Comparison of ENCODE assay signal across 8 mouse cellular contexts in the genomic region with DNA sequence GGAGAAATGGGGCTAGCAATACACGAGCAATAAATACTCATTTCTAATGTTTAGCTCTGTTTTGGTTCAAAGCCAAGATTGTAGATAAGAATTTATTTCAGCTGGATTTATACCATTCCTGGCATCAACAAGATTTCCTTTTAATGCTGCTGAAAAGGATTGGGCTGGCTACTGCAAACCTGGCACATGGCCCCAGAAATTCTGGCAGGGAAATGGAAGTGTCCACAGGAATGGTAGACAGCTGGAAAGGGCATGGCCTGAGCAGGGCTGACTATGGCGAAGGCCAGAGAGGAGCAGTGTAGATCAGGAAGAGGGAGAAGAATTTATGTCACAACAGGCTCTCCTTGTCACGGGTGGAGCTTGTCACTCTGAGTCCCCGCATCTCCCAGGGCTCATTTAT. TPM values are rescaled to one million over a fixed set of nuclear protein-coding genes. Genes with fewer than 3 reads are reported as not detected.
A peak's percentile ranks its signal among the peaks of the same experiment; 100 is the strongest.
DNase-seq lines count a peak whose midpoint lies in the region; ATAC-seq lines count a peak whose summit lies in the region.

No protein-coding gene starts in this region.

- no peak overlapping the region for H3K4me3 ChIP-seq in forebrain, embryonic 14.5 days (ENCODE audit: low read depth, low read length)
- no peak overlapping the region for H3K4me3 ChIP-seq in forebrain, embryonic 11.5 days (ENCODE audit: low read depth, low read length)
- H3K4me3 ChIP-seq in liver, embryonic 11.5 days (ENCODE audit: low read depth, low read length) = no peak overlapping the region

- H3K9me3 ChIP-seq in forebrain, embryonic 14.5 days (replicated peaks; ENCODE audit: control insufficient read depth, low read length) = no peaks in the 10 kb centered on the region
- H3K9me3 ChIP-seq in forebrain, embryonic 11.5 days (ENCODE audit: control insufficient read depth, low read length) = no peaks in the 10 kb centered on the region
- no peaks in the 10 kb centered on the region for H3K9me3 ChIP-seq in liver, embryonic 11.5 days (ENCODE audit: control insufficient read depth, low read length)

- H3K36me3 ChIP-seq in forebrain, embryonic 14.5 days (ENCODE audit: control insufficient read depth, insufficient read depth, low read length) = no peaks in the 10 kb centered on the region
- no peaks in the 10 kb centered on the region for H3K36me3 ChIP-seq in forebrain, embryonic 11.5 days (ENCODE audit: control insufficient read depth, insufficient read depth, low read length)
- H3K36me3 ChIP-seq in liver, embryonic 11.5 days (ENCODE audit: control insufficient read depth, insufficient read depth, low read length) = no peaks in the 10 kb centered on the region

- no peak overlapping the region for H3K4me2 ChIP-seq in forebrain, embryonic 14.5 days (ENCODE audit: low read length)
- no peak overlapping the region for H3K4me2 ChIP-seq in forebrain, embryonic 11.5 days (ENCODE audit: low read depth, low read length, severe bottlenecking)
- no peak overlapping the region for H3K4me2 ChIP-seq in liver, embryonic 11.5 days

- H3K27ac ChIP-seq in forebrain, embryonic 14.5 days (ENCODE audit: low read depth, low read length) = no peak overlapping the region
- no peak overlapping the region for H3K27ac ChIP-seq in forebrain, embryonic 11.5 days (ENCODE audit: low read depth, low read length)
- no peak overlapping the region for H3K27ac ChIP-seq in liver, embryonic 11.5 days (ENCODE audit: low read depth, low read length)

- no peak overlapping the region for H3K9ac ChIP-seq in forebrain, embryonic 14.5 days (ENCODE audit: low read length)
- H3K9ac ChIP-seq in forebrain, embryonic 11.5 days (ENCODE audit: low read length) = no peak overlapping the region
- no peak overlapping the region for H3K9ac ChIP-seq in liver, embryonic 11.5 days (ENCODE audit: low read depth, low read length)

- H3K27me3 ChIP-seq in forebrain, embryonic 14.5 days (replicated peaks; ENCODE audit: control insufficient read depth, insufficient read depth, low read length) = no peaks in the 10 kb centered on the region
- no peaks in the 10 kb centered on the region for H3K27me3 ChIP-seq in forebrain, embryonic 11.5 days (ENCODE audit: control insufficient read depth, insufficient read depth, low read length)
- H3K27me3 ChIP-seq in liver, embryonic 11.5 days (replicated peaks; ENCODE audit: control insufficient read depth, insufficient read depth, low read length) = 0 out of 2 replicates have a peak, but pooled peaks cover 3% of the 10 kb centered on the region

- peak; percentile 41 for DNase-seq in forebrain, embryonic 14.5 days (ENCODE audit: low spot score)
- DNase-seq in forebrain, embryonic 11.5 days (ENCODE audit: low spot score) = no peak
- peak; percentile 95 for DNase-seq in 3T3-L1 (ENCODE audit: low read depth, low spot score)
- peak; percentile 48 for DNase-seq in heart, adult 8-10 months (ENCODE audit: low spot score)
- DNase-seq in lung, adult 18-20 months = peak; percentile 62 to 68
- DNase-seq in liver, embryonic 11.5 days (ENCODE audit: low spot score) = no peak
- DNase-seq in layer of hippocampus, postnatal 14 days (ENCODE audit: low spot score in 2 of 2) = no peak
- no peak for DNase-seq in spleen, adult 12 weeks (ENCODE audit: low spot score)

- 77% methylated on average over 4 of the region's 4 CpGs for WGBS in forebrain, embryonic 14.5 days
- 82% methylated on average over 4 of the region's 4 CpGs for WGBS in forebrain, embryonic 11.5 days
- WGBS in liver, embryonic 11.5 days = 69% methylated on average over 4 of the region's 4 CpGs

- H3K4me1 ChIP-seq in forebrain, embryonic 14.5 days (ENCODE audit: control insufficient read depth, insufficient read depth, low read length) = no peaks in the 10 kb centered on the region
- no peaks in the 10 kb centered on the region for H3K4me1 ChIP-seq in forebrain, embryonic 11.5 days (replicated peaks; ENCODE audit: control insufficient read depth, insufficient read depth, low read length)
- H3K4me1 ChIP-seq in liver, embryonic 11.5 days (replicated peaks; ENCODE audit: control insufficient read depth, insufficient read depth, low read length) = no peaks in the 10 kb centered on the region

- no peak for ATAC-seq in forebrain, embryonic 14.5 days
- ATAC-seq in forebrain, embryonic 11.5 days (replicated peaks; ENCODE audit: low FRiP score) = no peak
- no peak for ATAC-seq in liver, embryonic 11.5 days (replicated peaks; ENCODE audit: low FRiP score)

RNA-seq across cellular contexts. Expression of gene Cracr2a, which starts 14.5 kb away (rescaled TPM):
- 0.06 and 0.27 TPM in 2 replicates for polyA plus RNA-seq in forebrain, embryonic 14.5 days (2014; fragmentation: Nextera tagmentation; extraction: Ambion mirVana)
- 0.99 and 1.2 TPM in 2 replicates for polyA plus RNA-seq in forebrain, embryonic 11.5 days (2014; fragmentation: Nextera tagmentation; extraction: Ambion mirVana)
- 1 to 10 TPM in 3 of 4 experiments, under 1 TPM in 1; 0.35 to 3.4 (median 2.4) TPM for total RNA-seq in heart, adult 8-10 months (2022)
- polyA plus RNA-seq in liver, embryonic 11.5 days (2014; fragmentation: Nextera tagmentation; extraction: Ambion mirVana) = 1.8 TPM in 2 replicates
- 1 to 10 TPM; 1.3 to 1.6 TPM for total RNA-seq in layer of hippocampus, postnatal 14 days (2021)

Comparison
In these comparisons a context has a peak if more than half of its experiments do, and no peak if none do; other contexts are left out.
1. DNase-seq: peak in forebrain, embryonic 14.5 days (single experiment), 3T3-L1 (single experiment), heart, adult 8-10 months (single experiment) and lung, adult 18-20 months (2 of 2); none in forebrain, embryonic 11.5 days (single experiment), liver, embryonic 11.5 days (single experiment), layer of hippocampus, postnatal 14 days (0 of 2) and spleen, adult 12 weeks (single experiment).